Mouse (Mus musculus) CH12.LX (cell line): ENCODE results near the gene 2210408I21Rik. TPM values are rescaled to one million over a fixed set of nuclear protein-coding genes. Genes with fewer than 3 reads are reported as not detected.

Source experiments
- DNase-seq: peaks from one replicate; pipeline ENCODE4 v3.0.0-alpha.2; 2013; ENCODE audit errors: extremely low read depth
- H3K27ac ChIP-seq: 2 replicates; pipeline ENCODE4 v1.5.1; 2012; ENCODE audit warnings: low read depth, mild to moderate bottlenecking, control low read depth, moderate library complexity; ENCODE audit not compliant: insufficient read depth
- H3K27me3 ChIP-seq: replicated peaks from 2 replicates; pipeline ENCODE3; 2012; ENCODE audit warnings: inconsistent platforms
- H3K36me3 ChIP-seq, 2 experiments: replicated peaks in 1 of 2; 2 replicates each; pipeline versions ENCODE3 to v1.6.1; 2012; ENCODE audit warnings: inconsistent platforms in 1 of 2, low read length in 1 of 2, mild to moderate bottlenecking in 1 of 2, mixed read lengths in 1 of 2, moderate library complexity in 1 of 2; ENCODE audit not compliant: control insufficient read depth in 1 of 2, insufficient read depth in 1 of 2
- H3K4me1 ChIP-seq, 2 experiments: 2 replicates each; pipeline ENCODE4 v1.6.1; 2012; ENCODE audit warnings: inconsistent platforms in 1 of 2, moderate library complexity in 1 of 2; ENCODE audit not compliant: insufficient read depth in 2 of 2, control insufficient read depth in 1 of 2
- H3K4me2 ChIP-seq: 2 replicates; pipeline ENCODE4 v1.6.1; 2012; ENCODE audit warnings: low read depth, mild to moderate bottlenecking, control low read depth; ENCODE audit not compliant: poor library complexity, insufficient read depth, severe bottlenecking
- H3K4me3 ChIP-seq, 3 experiments: fragments of 150-350 bp in 1 of 3; sonication (generic) in 1 of 3; replicated peaks in 1 of 3; 2 replicates each; pipeline versions ENCODE3 to v1.5.1; 2011 to 2012; ENCODE audit warnings: low read depth in 2 of 3, low read length in 2 of 3, mild to moderate bottlenecking in 2 of 3, moderate library complexity in 2 of 3, control low read depth in 1 of 3, improper control_type of control experiment in 1 of 3, inconsistent platforms in 1 of 3, mixed read lengths in 1 of 3; ENCODE audit not compliant: poor library complexity in 1 of 3
- H3K79me2 ChIP-seq: replicated peaks from 2 replicates; pipeline ENCODE4 v1.6.1; 2012; ENCODE audit warnings: mild to moderate bottlenecking, moderate library complexity; ENCODE audit not compliant: control insufficient read depth, poor library complexity, insufficient read depth, severe bottlenecking; ENCODE audit errors: extremely low read depth
- H3K9ac ChIP-seq: 2 replicates; pipeline ENCODE4 v1.6.1; 2012; ENCODE audit warnings: low read depth, mild to moderate bottlenecking, control low read depth, moderate library complexity; ENCODE audit not compliant: insufficient read depth
- H3K9me3 ChIP-seq: replicated peaks from 2 replicates; pipeline ENCODE3; 2012; ENCODE audit warnings: low read length, inconsistent platforms, mixed read lengths
- BHLHE40 ChIP-seq: IDR thresholded peaks from 2 replicates; pipeline ENCODE4 v1.6.1; 2011; ENCODE audit warnings: mild to moderate bottlenecking, low read depth, low read length, improper control_type of control experiment
- CHD1 ChIP-seq: IDR thresholded peaks from 2 replicates; pipeline ENCODE4 v1.6.1; 2012; ENCODE audit warnings: low read depth, low read length, improper control_type of control experiment, inconsistent platforms
- E2F4 ChIP-seq: IDR thresholded peaks from 2 replicates; pipeline ENCODE4 v1.6.1; 2011; ENCODE audit warnings: low read depth, low read length, improper control_type of control experiment; ENCODE audit not compliant: insufficient replicate concordance
- ETS1 ChIP-seq: conservative IDR thresholded peaks from 2 replicates; pipeline ENCODE4 v1.6.1; 2012; ENCODE audit warnings: low read depth, mild to moderate bottlenecking, inconsistent platforms, low read length, improper control_type of control experiment, moderate library complexity
- HCFC1 ChIP-seq: IDR thresholded peaks from 2 replicates; pipeline ENCODE4 v1.6.1; 2012; ENCODE audit warnings: low read depth, mild to moderate bottlenecking, inconsistent platforms, low read length, improper control_type of control experiment
- JUN ChIP-seq: IDR thresholded peaks from 2 replicates; pipeline ENCODE4 v1.6.1; 2011; ENCODE audit warnings: low read depth, mild to moderate bottlenecking, low read length, improper control_type of control experiment, moderate library complexity; ENCODE audit not compliant: insufficient read depth
- JUND ChIP-seq: conservative IDR thresholded peaks from 2 replicates; pipeline ENCODE4 v1.6.1; 2011; ENCODE audit warnings: low read depth, low read length, improper control_type of control experiment
- MEF2A ChIP-seq: IDR thresholded peaks from 2 replicates; pipeline ENCODE4 v1.6.1; 2014; ENCODE audit warnings: low read depth, mild to moderate bottlenecking, inconsistent platforms, low read length, improper control_type of control experiment, borderline replicate concordance
- MYC ChIP-seq: IDR thresholded peaks from 2 replicates; pipeline ENCODE4 v1.6.1; 2011; ENCODE audit warnings: low read depth, mild to moderate bottlenecking, improper control_type of control experiment, low read length
- NELFE ChIP-seq: IDR thresholded peaks from 2 replicates; pipeline ENCODE4 v1.6.1; 2011; ENCODE audit warnings: low read depth, low read length, improper control_type of control experiment
- NRF1 ChIP-seq: IDR thresholded peaks from 2 replicates; pipeline ENCODE4 v1.6.1; 2014; ENCODE audit warnings: low read depth, mild to moderate bottlenecking, inconsistent platforms, low read length, improper control_type of control experiment, moderate library complexity
- PAX5 ChIP-seq: IDR thresholded peaks from 2 replicates; pipeline ENCODE4 v1.6.1; 2012; ENCODE audit warnings: low read length, inconsistent platforms, mixed read lengths
- POLR2A ChIP-seq: IDR thresholded peaks from 2 replicates; pipeline ENCODE4 v1.6.1; 2011; ENCODE audit warnings: low read depth, mild to moderate bottlenecking, improper control_type of control experiment, low read length
- SIN3A ChIP-seq: IDR thresholded peaks from 2 replicates; pipeline ENCODE4 v1.6.1; 2012; ENCODE audit warnings: low read length, improper control_type of control experiment, inconsistent platforms
- TBP ChIP-seq: conservative IDR thresholded peaks from 2 replicates; pipeline ENCODE4 v1.6.1; 2011; ENCODE audit warnings: low read depth, low read length, improper control_type of control experiment
- USF1 ChIP-seq: IDR thresholded peaks from 2 replicates; pipeline ENCODE4 v1.6.1; 2014; ENCODE audit warnings: low read depth, mild to moderate bottlenecking, inconsistent platforms, low read length, improper control_type of control experiment
- ZC3H11A ChIP-seq: IDR thresholded peaks from 2 replicates; pipeline ENCODE4 v1.6.1; 2012; ENCODE audit warnings: low read depth, mild to moderate bottlenecking, inconsistent platforms, low read length, improper control_type of control experiment
- ZKSCAN1 ChIP-seq: IDR thresholded peaks from 2 replicates; pipeline ENCODE4 v1.6.1; 2012; ENCODE audit warnings: low read depth, inconsistent platforms, low read length, improper control_type of control experiment, borderline replicate concordance
- dilution Hi-C: fragments of 300-500 bp; cut with MboI; formaldehyde crosslinking; loops from 2 replicates; pipeline ENCODE4 v1.14.3; 2020; ENCODE audit warnings: low sequenced_read_pairs; ENCODE audit not compliant: extremely low pct_unique_long_range_greater_than_20kb, extremely low pct_ligation_motif_present
- in situ Hi-C: fragments of 300-500 bp; cut with MboI; formaldehyde crosslinking; loops from 3 replicates; pipeline ENCODE4 v1.14.3; 2019; ENCODE audit warnings: low sequenced_read_pairs, low pct_ligation_motif_present, low pct_unique_long_range_greater_than_20kb, mixed read lengths
- polyA plus RNA-seq: library from polyadenylated mRNA; unstranded; fragments of >175 nt; gene quantifications from 2 replicates; pipeline ENCODE4 v1.2.1, GENCODE M21; 2012; ENCODE audit warnings: low read depth; ENCODE audit not compliant: insufficient read length
- total RNA-seq, 2 experiments: library from RNA; depleted of rRNA; stranded (reverse); fragments of 300-350 nt in 1 of 2; fragments of >200 nt in 1 of 2; gene quantifications; 2 replicates each; pipeline ENCODE4 v1.2.3; 2012 to 2014

The 2210408I21Rik gene
- total and polyA plus RNA-seq, 3 experiments, result 5.6 to 14.7 (median 7.7) TPM

DNA sequence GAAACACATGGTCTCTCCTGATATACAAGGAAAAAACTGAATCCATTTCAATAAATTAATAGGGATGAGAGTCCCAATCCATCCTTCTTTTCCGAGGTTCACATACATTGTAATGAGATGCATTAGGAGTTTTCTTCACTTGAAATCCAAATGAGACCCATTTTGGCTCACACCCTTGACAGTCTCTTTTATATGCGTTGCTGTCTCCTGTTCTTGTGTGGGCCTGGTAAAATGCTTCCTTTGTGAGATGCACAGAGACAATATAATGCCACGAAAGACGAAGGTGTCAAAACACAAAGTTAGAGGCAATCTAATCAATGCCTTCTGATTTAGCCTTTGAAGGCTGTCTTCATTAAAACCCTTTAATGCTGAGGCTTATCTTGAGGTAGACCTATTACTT, 252.8 kb downstream of the 2210408I21Rik start:
- Histone ChIP-seq H3K27me3 (no peaks in the 10 kb centered on the region), H3K4me1 (no peaks in the 10 kb centered on the region), H3K9me3 (no peaks in the 10 kb centered on the region), H3K4me3 (no peak overlapping the region), H3K79me2 (no peaks in the 10 kb centered on the region), H3K9ac (no peak overlapping the region), H3K4me2 (no peak overlapping the region), H3K27ac (no peak overlapping the region), H3K36me3 (no peaks in the 10 kb centered on the region)
- in situ Hi-C loops, result no loop called here
- DNase-seq, result no peak
- TF ChIP-seq BHLHE40 (no peak), SIN3A (no peak), ZKSCAN1 (no peak)
- dilution Hi-C loops, result no loop called here

DNA sequence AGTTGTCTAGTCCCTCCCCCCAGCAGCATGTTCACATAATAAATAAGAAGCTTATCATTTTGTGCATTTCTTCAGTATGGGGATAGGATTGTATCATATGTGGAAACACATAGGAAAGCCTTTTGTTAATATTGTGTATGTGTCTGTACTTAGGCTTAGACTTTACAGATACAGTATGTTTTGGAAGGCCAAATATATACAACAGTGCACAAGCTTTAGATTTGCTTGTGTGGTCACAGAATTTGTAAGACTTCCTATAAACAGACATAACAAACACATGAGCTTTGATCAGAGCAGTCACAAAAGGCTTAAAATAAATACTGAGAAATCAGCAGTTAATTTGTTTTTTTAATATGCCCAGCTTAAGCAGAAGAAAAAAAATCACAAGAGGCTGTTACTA, 253.9 kb downstream of the 2210408I21Rik start:
- Histone ChIP-seq H3K9ac (no peak overlapping the region), H3K79me2 (no peaks in the 10 kb centered on the region), H3K4me2 (no peak overlapping the region), H3K27me3 (no peaks in the 10 kb centered on the region), H3K27ac (no peak overlapping the region), H3K9me3 (no peaks in the 10 kb centered on the region), H3K4me1 (0 out of 4 replicates have a peak, but pooled peaks cover 2 to 3% of the 10 kb centered on the region in 2 experiments), H3K36me3 (no peaks in the 10 kb centered on the region), H3K4me3 (no peak overlapping the region)
- in situ Hi-C loops (no loop called here), dilution Hi-C loops (no loop called here)
- TF ChIP-seq USF1, result no peak
- no peak for TF ChIP-seq MYC
- no peak for TF ChIP-seq JUND
- no peak for TF ChIP-seq PAX5
- no peak for TF ChIP-seq MEF2A
- TF ChIP-seq NRF1, result no peak
- no peak for TF ChIP-seq ZC3H11A
- TF ChIP-seq JUN, result no peak
- TF ChIP-seq NELFE, result no peak
- TF ChIP-seq CHD1, result no peak
- TF ChIP-seq POLR2A, result no peak
- no peak for TF ChIP-seq ETS1
- no peak for TF ChIP-seq TBP
- TF ChIP-seq E2F4, result no peak
- TF ChIP-seq HCFC1, result no peak
- no peak for DNase-seq
